Mouse (Mus musculus) E14TG2a.4 (cell line): ENCODE data around the gene Slc41a2.

Experiments
- CTCF ChIP-seq: conservative IDR thresholded peaks from 2 replicates; pipeline ENCODE4 v1.5.1; 2014; ENCODE audit warnings: low read length
- POU5F1 ChIP-seq: IDR thresholded peaks from 2 replicates; pipeline ENCODE4 v1.6.1; 2014; ENCODE audit warnings: low read length, borderline replicate concordance

DNA sequence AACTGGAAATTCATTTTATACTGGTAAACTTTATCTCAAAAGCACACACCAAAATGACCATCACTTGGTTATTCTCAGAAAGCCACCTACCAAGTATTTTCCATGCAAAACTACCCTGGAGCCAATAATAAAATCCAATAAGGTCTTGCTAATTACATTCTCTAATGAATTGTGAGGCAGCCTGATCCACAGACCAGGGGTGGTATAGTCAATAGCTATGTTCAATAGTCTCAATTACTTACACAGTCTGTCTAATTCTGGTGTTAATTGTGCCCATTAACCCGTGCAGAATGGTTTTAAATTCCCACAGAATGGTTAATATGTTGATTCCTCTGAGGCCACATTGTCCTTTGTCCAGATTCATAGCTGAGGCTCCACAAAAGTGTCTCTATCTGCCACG, 118.9 kb downstream of the Slc41a2 start:
- TF ChIP-seq CTCF (no peak), POU5F1 (no peak)
